Mouse (Mus musculus): ENCODE results near the gene Clip2. TPM values are rescaled to one million over a fixed set of nuclear protein-coding genes. Genes with fewer than 3 reads are reported as not detected.

Clip2 gene
- total and polyA plus RNA-seq, 3 experiments = 5.4 to 16.7 (median 8.7) TPM

- dilution Hi-C loops (cut with MboI; ENCODE audit: extremely low pct_ligation_motif_present, extremely low pct_unique_long_range_greater_than_20kb, low sequenced_read_pairs) (no loop called here), in situ Hi-C loops (cut with MboI; ENCODE audit: low pct_ligation_motif_present, low pct_unique_long_range_greater_than_20kb, low sequenced_read_pairs) (no loop called here)
- no peak overlapping the region for H3K27ac ChIP-seq (ENCODE audit: insufficient read depth, low read depth)
- H3K9ac ChIP-seq (ENCODE audit: insufficient read depth, low read depth) = no peak overlapping the region
- H3K4me2 ChIP-seq (ENCODE audit: insufficient read depth, low read depth, poor library complexity, severe bottlenecking) = no peak overlapping the region
- DNase-seq (ENCODE audit: extremely low read depth) = no peak
- TF ChIP-seq ZNF384 (IDR thresholded peaks at IDR 0.05; ENCODE audit: low read depth, low read length) (peak; percentile 52), ZMIZ1 (IDR thresholded peaks at IDR 0.05; ENCODE audit: low read depth, low read length) (no peak)
- no peaks in the 10 kb centered on the region for H3K79me2 ChIP-seq (replicated peaks; ENCODE audit: control insufficient read depth, extremely low read depth, insufficient read depth, poor library complexity, severe bottlenecking)
- no peaks in the 10 kb centered on the region for H3K36me3 ChIP-seq (replicated peaks in 1 of 2; ENCODE audit: control insufficient read depth in 1 of 2, insufficient read depth in 1 of 2, low read length in 1 of 2)
- no peak overlapping the region for H3K4me3 ChIP-seq (replicated peaks in 1 of 3; ENCODE audit: low read depth in 2 of 3, low read length in 2 of 3, poor library complexity in 1 of 3)
- peaks cover 3% of the 10 kb centered on the region for H3K9me3 ChIP-seq (replicated peaks; ENCODE audit: low read length)
- H3K4me1 ChIP-seq (ENCODE audit: control insufficient read depth in 1 of 2, insufficient read depth in 2 of 2) = peaks cover 8 to 74% of the 10 kb centered on the region in 2 experiments
- H3K27me3 ChIP-seq (replicated peaks) = no peaks in the 10 kb centered on the region
Observed at GRCm38 (mm10) chr5:134568964-134569491, 16.8 kb upstream of the Clip2 start.

GRCm38 (mm10) chr5:134568030-134568429, 15.8 kb upstream of the Clip2 start:
- no peak overlapping the region for H3K4me3 ChIP-seq (replicated peaks in 1 of 3; ENCODE audit: low read depth in 2 of 3, low read length in 2 of 3, poor library complexity in 1 of 3)
- no peak overlapping the region for H3K4me2 ChIP-seq (ENCODE audit: insufficient read depth, low read depth, poor library complexity, severe bottlenecking)
- no peaks in the 10 kb centered on the region for H3K36me3 ChIP-seq (replicated peaks in 1 of 2; ENCODE audit: control insufficient read depth in 1 of 2, insufficient read depth in 1 of 2, low read length in 1 of 2)
- no peaks in the 10 kb centered on the region for H3K79me2 ChIP-seq (replicated peaks; ENCODE audit: control insufficient read depth, extremely low read depth, insufficient read depth, poor library complexity, severe bottlenecking)
- no peak overlapping the region for H3K9ac ChIP-seq (ENCODE audit: insufficient read depth, low read depth)
- H3K27ac ChIP-seq (ENCODE audit: insufficient read depth, low read depth) = no peak overlapping the region
- dilution Hi-C loops (cut with MboI; ENCODE audit: extremely low pct_ligation_motif_present, extremely low pct_unique_long_range_greater_than_20kb, low sequenced_read_pairs) = no loop called here
- TF ChIP-seq USF1 (IDR thresholded peaks at IDR 0.05; ENCODE audit: low read depth, low read length) = no peak
- TF ChIP-seq MEF2A (IDR thresholded peaks at IDR 0.05; ENCODE audit: borderline replicate concordance, low read depth, low read length) = no peak
- no peak for TF ChIP-seq HCFC1 (IDR thresholded peaks at IDR 0.05; ENCODE audit: low read depth, low read length)
- no peak for TF ChIP-seq ETS1 (conservative IDR thresholded peaks at IDR 0.05; ENCODE audit: low read depth, low read length)
- TF ChIP-seq MAZ (IDR thresholded peaks at IDR 0.05; ENCODE audit: low read depth, low read length) = no peak
- no peak for TF ChIP-seq JUN (IDR thresholded peaks at IDR 0.05; ENCODE audit: insufficient read depth, low read depth, low read length)
- no peak for TF ChIP-seq CHD2 (IDR thresholded peaks at IDR 0.05; ENCODE audit: low read length)
- TF ChIP-seq ZC3H11A (IDR thresholded peaks at IDR 0.05; ENCODE audit: low read depth, low read length) = no peak
- TF ChIP-seq KAT2A (IDR thresholded peaks at IDR 0.05; ENCODE audit: insufficient replicate concordance, low read length) = no peak
- no peak for TF ChIP-seq ZNF384 (IDR thresholded peaks at IDR 0.05; ENCODE audit: low read depth, low read length)
- peaks cover 8 to 64% of the 10 kb centered on the region in 2 experiments for H3K4me1 ChIP-seq (ENCODE audit: control insufficient read depth in 1 of 2, insufficient read depth in 2 of 2)
- no peaks in the 10 kb centered on the region for H3K27me3 ChIP-seq (replicated peaks)
- in situ Hi-C loops (cut with MboI; ENCODE audit: low pct_ligation_motif_present, low pct_unique_long_range_greater_than_20kb, low sequenced_read_pairs) = no loop called here
- DNase-seq (ENCODE audit: extremely low read depth) = peak; percentile 24
- H3K9me3 ChIP-seq (replicated peaks; ENCODE audit: low read length) = peaks cover 3% of the 10 kb centered on the region

DNA sequence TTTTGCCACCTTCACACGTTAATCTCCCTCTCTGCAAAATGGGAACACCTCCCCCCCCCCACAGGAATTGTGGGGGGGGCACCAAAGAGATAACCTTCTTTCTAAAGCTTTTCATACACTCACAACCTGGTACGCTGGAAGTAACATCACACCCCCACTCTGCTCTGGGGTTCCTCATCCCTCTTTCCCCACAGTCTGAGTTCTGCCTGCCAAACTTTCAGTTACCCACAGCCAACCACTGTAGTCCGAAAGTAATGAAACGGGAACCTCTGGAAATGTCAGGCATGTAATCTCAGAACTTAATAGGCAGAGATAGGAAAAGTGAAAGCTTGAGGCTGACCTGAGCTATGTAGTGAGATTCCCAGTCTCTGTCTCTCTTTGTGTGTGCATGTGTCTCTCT, 15.2 kb upstream of the Clip2 start:
- H3K4me2 ChIP-seq (ENCODE audit: insufficient read depth, low read depth, poor library complexity, severe bottlenecking) = no peak overlapping the region
- dilution Hi-C loops (cut with MboI; ENCODE audit: extremely low pct_ligation_motif_present, extremely low pct_unique_long_range_greater_than_20kb, low sequenced_read_pairs) (no loop called here), in situ Hi-C loops (cut with MboI; ENCODE audit: low pct_ligation_motif_present, low pct_unique_long_range_greater_than_20kb, low sequenced_read_pairs) (no loop called here)
- no peak overlapping the region for H3K27ac ChIP-seq (ENCODE audit: insufficient read depth, low read depth)
- DNase-seq (ENCODE audit: extremely low read depth) = no peak
- H3K27me3 ChIP-seq (replicated peaks) = no peaks in the 10 kb centered on the region
- TF ChIP-seq ZC3H11A (IDR thresholded peaks at IDR 0.05; ENCODE audit: low read depth, low read length) (no peak), MEF2A (IDR thresholded peaks at IDR 0.05; ENCODE audit: borderline replicate concordance, low read depth, low read length) (no peak), USF1 (IDR thresholded peaks at IDR 0.05; ENCODE audit: low read depth, low read length) (no peak), ELF1 (IDR thresholded peaks at IDR 0.05; ENCODE audit: low read depth, low read length) (no peak), PAX5 (IDR thresholded peaks at IDR 0.05; ENCODE audit: low read length) (no peak), ZKSCAN1 (IDR thresholded peaks at IDR 0.05; ENCODE audit: borderline replicate concordance, low read depth, low read length) (no peak), MAFK (IDR thresholded peaks at IDR 0.05; ENCODE audit: insufficient replicate concordance, low read length) (no peak), POLR2A (IDR thresholded peaks at IDR 0.05; ENCODE audit: low read depth, low read length) (no peak), ZMIZ1 (IDR thresholded peaks at IDR 0.05; ENCODE audit: low read depth, low read length) (no peak), RCOR1 (conservative IDR thresholded peaks at IDR 0.05; ENCODE audit: low read depth, low read length) (no peak), NELFE (IDR thresholded peaks at IDR 0.05; ENCODE audit: low read depth, low read length) (no peak), EP300 (IDR thresholded peaks at IDR 0.05; ENCODE audit: low read length) (no peak), TBP (conservative IDR thresholded peaks at IDR 0.05; ENCODE audit: low read depth, low read length) (no peak), KAT2A (IDR thresholded peaks at IDR 0.05; ENCODE audit: insufficient replicate concordance, low read length) (no peak)
- H3K9ac ChIP-seq (ENCODE audit: insufficient read depth, low read depth) = no peak overlapping the region
- H3K9me3 ChIP-seq (replicated peaks; ENCODE audit: low read length) = peaks cover 3% of the 10 kb centered on the region
- no peaks in the 10 kb centered on the region for H3K79me2 ChIP-seq (replicated peaks; ENCODE audit: control insufficient read depth, extremely low read depth, insufficient read depth, poor library complexity, severe bottlenecking)
- H3K4me3 ChIP-seq (replicated peaks in 1 of 3; ENCODE audit: low read depth in 2 of 3, low read length in 2 of 3, poor library complexity in 1 of 3) = no peak overlapping the region
- no peaks in the 10 kb centered on the region for H3K36me3 ChIP-seq (replicated peaks in 1 of 2; ENCODE audit: control insufficient read depth in 1 of 2, insufficient read depth in 1 of 2, low read length in 1 of 2)
- peaks cover 8 to 58% of the 10 kb centered on the region in 2 experiments for H3K4me1 ChIP-seq (ENCODE audit: control insufficient read depth in 1 of 2, insufficient read depth in 2 of 2)

All from CH12.LX (cell line).